Mouse (Mus musculus) midbrain, postnatal 0 days (tissue): ENCODE results near the gene B3gnt2. TPM values are rescaled to one million over a fixed set of nuclear protein-coding genes. Genes with fewer than 3 reads are reported as not detected.

Experiments
- ATAC-seq: fragments of 200-750 bp; cut with Nextera tagmentation; 2 replicates; pipeline ENCODE4 v1.8.0; 2017; ENCODE audit warnings: moderate number of reproducible peaks, mild to moderate bottlenecking, moderate TSS enrichment, moderate library complexity; ENCODE audit not compliant: low FRiP score
- DNase-seq: peaks from one replicate; pipeline ENCODE4 v3.0.0-alpha.2; 2015; ENCODE audit warnings: low spot score
- H3K27ac ChIP-seq: fragments of 300-500 bp; sonication (generic); 2 replicates; pipeline ENCODE4 v1.5.1; 2014; ENCODE audit warnings: low read depth, mild to moderate bottlenecking, low read length, mixed read lengths
- H3K27me3 ChIP-seq: fragments of 300-500 bp; sonication (generic); 2 replicates; pipeline ENCODE4 v1.6.1; 2014; ENCODE audit warnings: low read length, control low read depth, mixed read lengths; ENCODE audit not compliant: insufficient read depth
- H3K36me3 ChIP-seq: fragments of 300-500 bp; sonication (generic); 2 replicates; pipeline ENCODE4 v1.6.1; 2014; ENCODE audit warnings: low read length, control low read depth, mixed read lengths; ENCODE audit not compliant: insufficient read depth
- H3K4me1 ChIP-seq: fragments of 300-500 bp; sonication (generic); 2 replicates; pipeline ENCODE4 v1.6.1; 2014; ENCODE audit warnings: mild to moderate bottlenecking, control low read depth, antibody characterized with exemption, low read length, mixed read lengths; ENCODE audit not compliant: insufficient read depth
- H3K4me2 ChIP-seq: fragments of 300-500 bp; sonication (generic); 2 replicates; pipeline ENCODE4 v1.6.1; 2014; ENCODE audit warnings: low read depth, mild to moderate bottlenecking, low read length, mixed read lengths; ENCODE audit not compliant: poor library complexity, severe bottlenecking
- H3K4me3 ChIP-seq: fragments of 300-500 bp; sonication (generic); 2 replicates; pipeline ENCODE4 v1.5.1; 2014; ENCODE audit warnings: low read depth, mild to moderate bottlenecking, low read length, moderate library complexity
- H3K9ac ChIP-seq: fragments of 300-500 bp; sonication (generic); replicated peaks from 2 replicates; pipeline ENCODE4 v1.6.1; 2014; ENCODE audit warnings: mild to moderate bottlenecking, low read length, moderate library complexity, mixed read lengths; ENCODE audit not compliant: poor library complexity, severe bottlenecking
- H3K9me3 ChIP-seq: fragments of 300-500 bp; sonication (generic); 2 replicates; pipeline ENCODE4 v1.6.1; 2016; ENCODE audit warnings: low read length, control low read depth
- CTCF ChIP-seq: IDR thresholded peaks from 2 replicates; pipeline ENCODE4 v1.5.1; 2016; ENCODE audit warnings: antibody characterized with exemption, mild to moderate bottlenecking
- WGBS: fragments of 180-500 bp; shearing (Covaris S2); extraction: QIAGEN DNeasy Blood & Tissue Kit; methylation state at CpG from one replicate; pipeline ENCODE4 v1.1.7; 2014; 5-methylcytosine and 5-hydroxymethylcytosine counted together
- polyA plus RNA-seq: library from polyadenylated mRNA; unstranded; fragments of >200 nt; fragmentation: Nextera tagmentation; extraction: Ambion mirVana; gene quantifications from 2 replicates; pipeline ENCODE4 v1.2.1, GENCODE M21; 2015
- total RNA-seq: library from RNA; depleted of rRNA; stranded (reverse); fragments of >200 nt; gene quantifications from 2 replicates; pipeline ENCODE4 v1.2.3, GENCODE M21; 2014

Gene B3gnt2
- total and polyA plus RNA-seq, 2 experiments from 2014 or later: 2.0 to 6.2 TPM

DNA sequence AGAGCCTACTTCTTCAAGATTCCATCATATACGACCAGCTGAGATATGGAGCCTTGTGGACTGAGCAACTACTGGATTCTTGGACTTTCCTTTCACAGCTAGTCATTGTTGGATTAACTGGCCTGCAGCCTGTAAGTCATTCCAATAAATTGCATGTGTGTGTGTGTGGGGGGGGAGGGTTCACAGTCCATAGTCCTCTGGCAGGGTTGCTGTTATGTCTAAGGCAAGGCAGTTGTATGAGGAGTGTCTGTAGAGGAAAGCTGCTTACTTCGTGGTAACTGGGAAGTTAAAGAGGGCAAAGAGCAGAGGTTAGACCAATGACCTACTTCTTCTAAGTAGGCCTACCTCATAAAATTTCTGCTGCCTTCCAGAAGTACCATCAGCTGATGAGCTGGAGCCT lies 22.9 kb upstream of the B3gnt2 start:
- Histone ChIP-seq H3K9me3 (no peaks in the 10 kb centered on the region), H3K36me3 (no peaks in the 10 kb centered on the region), H3K4me2 (no peak overlapping the region), H3K4me3 (no peak overlapping the region), H3K27ac (no peak overlapping the region), H3K9ac (no peak overlapping the region), H3K27me3 (no peaks in the 10 kb centered on the region), H3K4me1 (no peaks in the 10 kb centered on the region)
- 85% methylated on average over 2 of the region's 2 CpGs for WGBS
- ATAC-seq: no peak
- TF ChIP-seq CTCF: no peak
- no peak for DNase-seq

GRCm38 (mm10) chr11:22882926-22883325 lies 22.2 kb upstream of the B3gnt2 start:
- no peaks in the 10 kb centered on the region for H3K9me3 ChIP-seq
- ATAC-seq (no peak), DNase-seq (no peak)
- no peaks in the 10 kb centered on the region for H3K36me3 ChIP-seq
- TF ChIP-seq CTCF: no peak
- no peak overlapping the region for H3K4me2 ChIP-seq
- no peak overlapping the region for H3K27ac ChIP-seq
- no peak overlapping the region for H3K9ac ChIP-seq
- H3K4me3 ChIP-seq: no peak overlapping the region
- no peaks in the 10 kb centered on the region for H3K4me1 ChIP-seq
- H3K27me3 ChIP-seq: no peaks in the 10 kb centered on the region

- no peak overlapping the region for H3K9ac ChIP-seq
- H3K36me3 ChIP-seq: no peaks in the 10 kb centered on the region
- H3K4me2 ChIP-seq: no peak overlapping the region
- no peak overlapping the region for H3K4me3 ChIP-seq
- no peaks in the 10 kb centered on the region for H3K27me3 ChIP-seq
- 78% methylated on average over 3 of the region's 3 CpGs for WGBS
- no peaks in the 10 kb centered on the region for H3K9me3 ChIP-seq
- ATAC-seq: no peak
- no peak for TF ChIP-seq CTCF
- DNase-seq: no peak
- H3K4me1 ChIP-seq: no peaks in the 10 kb centered on the region
- H3K27ac ChIP-seq: no peak overlapping the region
Measured at GRCm38 (mm10) chr11:22880383-22881172, 19.8 kb upstream of the B3gnt2 start.

DNA sequence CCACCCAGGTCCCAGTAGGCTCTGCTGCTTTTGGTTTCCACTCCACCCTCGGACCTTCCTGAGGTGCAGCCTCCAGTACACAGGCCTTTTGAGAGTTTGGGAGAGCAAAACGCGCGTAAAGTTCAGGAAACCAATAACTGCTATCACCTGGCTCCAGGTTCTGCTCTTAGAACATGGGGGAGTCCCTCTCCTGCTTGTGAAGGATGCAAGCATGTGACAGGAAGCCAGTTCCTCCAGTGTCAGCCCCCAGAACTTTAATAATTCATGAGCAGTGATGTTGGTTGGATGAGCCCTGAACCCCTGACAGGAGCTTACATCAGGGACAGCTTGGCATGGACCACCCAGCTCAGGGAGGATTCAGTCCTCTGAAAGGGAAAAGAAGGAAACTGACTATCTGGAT lies 18.9 kb upstream of the B3gnt2 start:
- H3K4me2 ChIP-seq: no peak overlapping the region
- no peak for DNase-seq
- no peak for TF ChIP-seq CTCF
- no peak for ATAC-seq
- no peaks in the 10 kb centered on the region for H3K27me3 ChIP-seq
- no peak overlapping the region for H3K9ac ChIP-seq
- H3K4me1 ChIP-seq: 0 out of 2 replicates have a peak, but pooled peaks cover 6% of the 10 kb centered on the region
- H3K27ac ChIP-seq: no peak overlapping the region
- H3K36me3 ChIP-seq: no peaks in the 10 kb centered on the region
- H3K9me3 ChIP-seq: no peaks in the 10 kb centered on the region
- 83% methylated on average over 4 of the region's 4 CpGs for WGBS
- no peak overlapping the region for H3K4me3 ChIP-seq

GRCm38 (mm10) chr11:22876680-22877330 lies 16.0 kb upstream of the B3gnt2 start:
- H3K9me3 ChIP-seq: no peaks in the 10 kb centered on the region
- H3K9ac ChIP-seq: no peak overlapping the region
- no peak overlapping the region for H3K27ac ChIP-seq
- 0 out of 2 replicates have a peak, but pooled peaks cover 6% of the 10 kb centered on the region for H3K4me1 ChIP-seq
- ATAC-seq (no peak), DNase-seq (no peak)
- WGBS: 77% methylated on average over 3 of the region's 3 CpGs
- no peak overlapping the region for H3K4me3 ChIP-seq
- TF ChIP-seq CTCF: no peak
- no peak overlapping the region for H3K4me2 ChIP-seq
- H3K36me3 ChIP-seq: no peaks in the 10 kb centered on the region
- H3K27me3 ChIP-seq: no peaks in the 10 kb centered on the region

- WGBS: 33% methylated on average over 4 of the region's 4 CpGs
- H3K9me3 ChIP-seq: no peaks in the 10 kb centered on the region
- 0 out of 2 replicates have a peak, but pooled peaks cover 6% of the 10 kb centered on the region for H3K4me1 ChIP-seq
- H3K27ac ChIP-seq: peak overlapping the region; percentile 65; the same call in 1 of the 2 replicates
- no peak overlapping the region for H3K9ac ChIP-seq
- H3K27me3 ChIP-seq: no peaks in the 10 kb centered on the region
- no peak overlapping the region for H3K4me3 ChIP-seq
- no peak for TF ChIP-seq CTCF
- ATAC-seq (peak; percentile 87), DNase-seq (peak; percentile 32)
- H3K4me2 ChIP-seq: no peak overlapping the region
- H3K36me3 ChIP-seq: no peaks in the 10 kb centered on the region
Measured at GRCm38 (mm10) chr11:22875279-22875678, 14.5 kb upstream of the B3gnt2 start.
